Mouse (Mus musculus) megakaryocyte, embryonic 14.5 days (primary cell): Measurements from ENCODE around the gene Fzd5. TPM values are rescaled to one million over a fixed set of nuclear protein-coding genes. Genes with fewer than 3 reads are reported as not detected.

Experiments used
- H3K27me3 ChIP-seq: replicated peaks from 2 replicates; pipeline ENCODE3; 2012; ENCODE audit warnings: inconsistent platforms
- H3K36me3 ChIP-seq: replicated peaks from 2 replicates; pipeline ENCODE3; 2012; ENCODE audit warnings: low read length, inconsistent platforms, mixed read lengths
- H3K4me1 ChIP-seq: 2 replicates; pipeline ENCODE4 v1.6.1; 2012; ENCODE audit warnings: inconsistent platforms
- H3K4me3 ChIP-seq: replicated peaks from 2 replicates; pipeline ENCODE3; 2012; ENCODE audit warnings: moderate library complexity, mild to moderate bottlenecking, inconsistent platforms
- H3K9me3 ChIP-seq: 2 replicates; pipeline ENCODE4 v1.6.1; 2012; ENCODE audit warnings: inconsistent platforms
- FLI1 ChIP-seq: IDR thresholded peaks from 2 replicates; pipeline ENCODE4 v1.6.1; 2012; ENCODE audit warnings: low read length, inconsistent platforms, mixed read lengths
- GATA1 ChIP-seq: IDR thresholded peaks from 3 replicates; pipeline ENCODE4 v1.6.1; 2012; ENCODE audit warnings: mixed read lengths, low read length, inconsistent platforms, borderline replicate concordance
- polyA plus RNA-seq: library from polyadenylated mRNA; stranded (reverse); fragments of >175 nt; gene quantifications from 2 replicates; pipeline ENCODE4 v1.2.3, GENCODE M21; 2012; ENCODE audit warnings: low replicate concordance; ENCODE audit not compliant: insufficient read depth

Fzd5 gene
- 0.45 and 0.75 TPM in 2 replicates for polyA plus RNA-seq

- no peak for TF ChIP-seq FLI1
- TF ChIP-seq GATA1: no peak
- Histone ChIP-seq H3K27me3 (peaks cover 37% of the 10 kb centered on the region), H3K4me3 (peak within 1 kb of the TSS; percentile 94), H3K36me3 (peaks cover 2% of the 10 kb centered on the region), H3K4me1 (peaks cover 45% of the 10 kb centered on the region), H3K9me3 (peaks cover 8% of the 10 kb centered on the region; the same call in 1 of the 2 replicates)
Observed at GRCm38 (mm10) chr1:64737502-64738179, at the start of gene Fzd5. Fzd5 (minus strand) TSS chr1:64737751.

- no peaks in the 10 kb centered on the region for H3K9me3 ChIP-seq
- no peaks in the 10 kb centered on the region for H3K36me3 ChIP-seq
- H3K27me3 ChIP-seq: peaks cover 13% of the 10 kb centered on the region
- no peak for TF ChIP-seq GATA1
- TF ChIP-seq FLI1: no peak
- no peak overlapping the region for H3K4me3 ChIP-seq
- H3K4me1 ChIP-seq: peaks cover 19% of the 10 kb centered on the region
Observed at GRCm38 (mm10) chr1:64779863-64780262, 42.3 kb upstream of the Fzd5 start.

DNA sequence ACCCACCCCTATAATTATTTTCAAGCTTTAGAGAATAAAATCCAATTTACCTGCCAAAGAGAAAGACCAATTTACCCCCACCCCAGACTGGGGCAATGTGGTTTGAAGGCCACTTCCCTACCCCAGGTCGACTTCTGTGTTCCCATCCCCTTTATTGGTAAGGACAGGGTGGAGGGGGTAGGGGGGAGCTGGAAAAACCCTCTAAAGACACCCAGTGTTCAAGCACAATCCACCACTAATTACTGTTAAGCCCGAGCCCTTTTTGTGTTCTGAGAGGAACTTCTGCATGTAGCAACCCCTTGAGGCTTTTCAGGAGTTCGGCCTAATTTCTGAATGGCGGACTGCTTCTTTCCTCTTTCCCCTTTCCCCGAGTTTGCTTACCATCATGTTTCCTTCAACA is 41.9 kb upstream of the Fzd5 start:
- Histone ChIP-seq H3K9me3 (no peaks in the 10 kb centered on the region), H3K27me3 (peaks cover 16% of the 10 kb centered on the region), H3K4me1 (peaks cover 19% of the 10 kb centered on the region), H3K4me3 (no peak overlapping the region), H3K36me3 (no peaks in the 10 kb centered on the region)
- no peak for TF ChIP-seq GATA1
- TF ChIP-seq FLI1: no peak

GRCm38 (mm10) chr1:64773305-64773704 is 35.8 kb upstream of the Fzd5 start:
- no peak for TF ChIP-seq GATA1
- no peak for TF ChIP-seq FLI1
- Histone ChIP-seq H3K27me3 (peaks cover 18% of the 10 kb centered on the region), H3K9me3 (no peaks in the 10 kb centered on the region), H3K36me3 (no peaks in the 10 kb centered on the region), H3K4me1 (peaks cover 18% of the 10 kb centered on the region), H3K4me3 (no peak overlapping the region)

DNA sequence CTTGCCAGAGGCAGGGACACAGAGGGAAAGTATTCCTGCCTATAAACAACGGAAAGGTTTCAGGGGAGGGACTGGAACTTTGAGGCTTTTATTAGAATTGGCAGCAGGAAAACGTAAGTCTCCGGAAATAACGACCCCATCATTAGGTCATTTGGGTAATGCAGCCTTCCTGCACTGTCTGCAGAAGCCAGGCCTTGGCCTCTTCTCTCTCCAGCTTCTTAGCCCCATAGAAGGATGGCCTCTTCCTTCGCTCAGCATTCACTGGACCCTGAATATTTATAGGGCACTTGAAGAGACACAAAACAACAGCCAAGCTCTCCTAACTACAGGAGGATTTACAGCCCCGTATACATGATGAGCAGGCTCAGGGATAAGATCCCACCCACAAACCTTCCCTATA is 32.6 kb upstream of the Fzd5 start:
- H3K9me3 ChIP-seq: no peaks in the 10 kb centered on the region
- H3K27me3 ChIP-seq: peaks cover 6% of the 10 kb centered on the region
- TF ChIP-seq FLI1 (no peak), GATA1 (no peak)
- no peaks in the 10 kb centered on the region for H3K36me3 ChIP-seq
- no peak overlapping the region for H3K4me3 ChIP-seq
- H3K4me1 ChIP-seq: peaks cover 18% of the 10 kb centered on the region

GRCm38 (mm10) chr1:64761646-64762045 is 24.1 kb upstream of the Fzd5 start:
- peaks cover 17% of the 10 kb centered on the region for H3K9me3 ChIP-seq
- H3K36me3 ChIP-seq: no peaks in the 10 kb centered on the region
- no peak overlapping the region for H3K4me3 ChIP-seq
- TF ChIP-seq GATA1: no peak
- no peak for TF ChIP-seq FLI1
- H3K27me3 ChIP-seq: peaks cover 8% of the 10 kb centered on the region
- peaks cover 8% of the 10 kb centered on the region for H3K4me1 ChIP-seq

- H3K27me3 ChIP-seq: peaks cover 8% of the 10 kb centered on the region
- TF ChIP-seq GATA1 (no peak), FLI1 (no peak)
Observed at GRCm38 (mm10) chr1:64757766-64758165, 20.2 kb upstream of the Fzd5 start.

GRCm38 (mm10) chr1:64757254-64757653 is 19.7 kb upstream of the Fzd5 start:
- Histone ChIP-seq H3K9me3 (peaks cover 4% of the 10 kb centered on the region; the same call in 1 of the 2 replicates), H3K4me1 (peaks cover 25% of the 10 kb centered on the region), H3K4me3 (no peak overlapping the region), H3K27me3 (peaks cover 8% of the 10 kb centered on the region), H3K36me3 (no peaks in the 10 kb centered on the region)
- TF ChIP-seq GATA1 (no peak), FLI1 (no peak)

More at GRCm38 (mm10) chr1:64757766-64758165, 20.2 kb upstream of the Fzd5 start:
- Histone ChIP-seq H3K36me3 (no peaks in the 10 kb centered on the region), H3K4me3 (no peak overlapping the region), H3K4me1 (peaks cover 25% of the 10 kb centered on the region), H3K9me3 (peaks cover 4% of the 10 kb centered on the region; the same call in 1 of the 2 replicates)

DNA sequence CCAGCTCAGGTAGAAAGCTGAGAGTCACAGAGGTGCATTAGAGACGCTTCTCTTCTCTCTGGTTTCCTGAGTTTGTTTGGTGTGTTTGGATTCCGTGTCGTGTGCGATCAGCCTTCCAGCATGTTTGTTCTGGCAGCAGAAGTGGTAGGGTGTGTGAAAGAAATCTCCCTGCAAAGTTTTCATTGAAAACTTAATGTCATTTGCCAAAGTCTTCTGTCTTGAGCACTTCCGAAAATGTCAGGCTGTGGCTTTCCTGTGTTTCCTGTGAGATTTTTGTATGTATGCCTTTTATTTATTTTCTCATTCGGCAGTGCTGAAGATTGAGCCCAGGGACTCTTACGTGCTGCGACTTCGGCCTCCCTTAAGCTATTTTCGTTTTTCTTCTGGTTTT is 19.1 kb upstream of the Fzd5 start:
- no peak for TF ChIP-seq FLI1
- TF ChIP-seq GATA1: no peak
- H3K9me3 ChIP-seq: peaks cover 4% of the 10 kb centered on the region; the same call in 1 of the 2 replicates
- peaks cover 25% of the 10 kb centered on the region for H3K4me1 ChIP-seq
- no peaks in the 10 kb centered on the region for H3K36me3 ChIP-seq
- peak overlapping the region; percentile 47 for H3K4me3 ChIP-seq
- peaks cover 8% of the 10 kb centered on the region for H3K27me3 ChIP-seq

- Histone ChIP-seq H3K27me3 (peaks cover 9% of the 10 kb centered on the region), H3K36me3 (no peaks in the 10 kb centered on the region), H3K4me3 (peak overlapping the region; percentile 47), H3K9me3 (peaks cover 4% of the 10 kb centered on the region; the same call in 1 of the 2 replicates), H3K4me1 (peaks cover 25% of the 10 kb centered on the region)
- TF ChIP-seq GATA1 (no peak), FLI1 (no peak)
Observed at GRCm38 (mm10) chr1:64755971-64756639, 18.6 kb upstream of the Fzd5 start.
